Mouse (Mus musculus) testis, adult 2 months (tissue): ENCODE results near the gene Rhob.

ENCODE experiments used
- CTCF ChIP-seq: fragments of 200-500 bp; IDR thresholded peaks from 2 replicates; pipeline ENCODE4 v1.5.1; 2012; ENCODE audit warnings: low read depth, mild to moderate bottlenecking, inconsistent platforms, low read length, moderate library complexity; ENCODE audit not compliant: control insufficient read depth, insufficient read depth, insufficient replicate concordance
- POLR2A ChIP-seq: fragments of 200-500 bp; IDR thresholded peaks from 2 replicates; pipeline ENCODE4 v1.6.1; 2012; ENCODE audit warnings: low read depth, mild to moderate bottlenecking, inconsistent platforms, low read length, moderate library complexity; ENCODE audit not compliant: control insufficient read depth

- TF ChIP-seq CTCF: no peak
- no peak for TF ChIP-seq POLR2A
Measured at GRCm38 (mm10) chr12:8536221-8536965, 36.6 kb upstream of the Rhob start.
